Mouse (Mus musculus) kidney, adult 2 months (tissue): ENCODE measurements around the gene Calcrl.

Experiments used
- CTCF ChIP-seq: fragments of 200-500 bp; conservative IDR thresholded peaks from 2 replicates; pipeline ENCODE4 v1.5.1; 2011; ENCODE audit warnings: low read depth, mild to moderate bottlenecking, control low read depth, low read length, moderate library complexity, mixed read lengths; ENCODE audit not compliant: insufficient read depth, insufficient read length
- POLR2A ChIP-seq: fragments of 200-500 bp; IDR thresholded peaks from one replicate; pipeline ENCODE4 v1.6.1; 2011; ENCODE audit warnings: low read depth, low read length, control low read depth

- TF ChIP-seq CTCF, result no peak
- no peak for TF ChIP-seq POLR2A
Observed at GRCm38 (mm10) chr2:84473941-84474530, 48.8 kb upstream of the Calcrl start.
